Mouse (Mus musculus) small intestine, adult 2 months (tissue): ENCODE measurements at regions not wholly inside any gene's neighbourhood (a gene's known extent, or its start where the extent isn't known, plus 50 kb on each side); places are given as distances from the start of the nearest gene placed in this dataset.

Source experiments
- CTCF ChIP-seq: fragments of 200-500 bp; IDR thresholded peaks from 2 replicates; pipeline ENCODE4 v1.5.1; 2012; ENCODE audit warnings: low read depth, mild to moderate bottlenecking, control low read depth, inconsistent platforms, low read length, moderate library complexity, mixed read lengths; ENCODE audit not compliant: insufficient replicate concordance, insufficient read length; ENCODE audit errors: extremely low read depth
- POLR2A ChIP-seq: fragments of 200-500 bp; IDR thresholded peaks from 2 replicates; pipeline ENCODE4 v1.6.1; 2012; ENCODE audit warnings: low read depth, mild to moderate bottlenecking, control low read depth, inconsistent platforms, low read length, moderate library complexity

DNA sequence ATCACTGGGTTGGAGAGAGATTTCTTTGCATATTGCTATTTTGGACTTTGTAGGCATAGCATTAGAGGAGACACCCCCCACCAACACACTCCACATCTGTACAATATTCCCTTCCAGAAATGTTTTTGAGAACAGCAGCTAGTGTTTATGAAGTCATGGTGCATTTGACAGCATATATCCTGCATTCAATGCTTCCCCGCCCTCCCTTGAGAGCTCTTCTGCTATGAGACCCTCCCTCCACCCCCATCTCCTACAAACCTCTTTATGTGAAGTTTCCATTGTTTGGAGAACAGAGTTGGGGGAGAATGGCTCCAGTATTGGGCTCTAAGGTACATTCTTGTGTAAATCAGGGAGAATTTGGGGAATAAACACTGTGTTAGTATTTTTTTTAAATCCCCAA lies 252.9 kb upstream of the Auts2 start:
- TF ChIP-seq CTCF: no peak
- no peak for TF ChIP-seq POLR2A
